Mouse (Mus musculus) cortical plate, adult 2 months (tissue): ENCODE measurements around the gene Cep63.

Experiments
- CTCF ChIP-seq: fragments of 200-500 bp; IDR thresholded peaks from 2 replicates; pipeline ENCODE4 v1.5.1; 2011; ENCODE audit warnings: mild to moderate bottlenecking, control low read depth, low read length; ENCODE audit not compliant: insufficient read depth; ENCODE audit errors: extremely low read depth
- POLR2A ChIP-seq: fragments of 200-500 bp; IDR thresholded peaks from 2 replicates; pipeline ENCODE4 v1.6.1; 2011; ENCODE audit warnings: mild to moderate bottlenecking, low read length, control low read depth; ENCODE audit not compliant: insufficient read depth; ENCODE audit errors: extremely low read depth

DNA sequence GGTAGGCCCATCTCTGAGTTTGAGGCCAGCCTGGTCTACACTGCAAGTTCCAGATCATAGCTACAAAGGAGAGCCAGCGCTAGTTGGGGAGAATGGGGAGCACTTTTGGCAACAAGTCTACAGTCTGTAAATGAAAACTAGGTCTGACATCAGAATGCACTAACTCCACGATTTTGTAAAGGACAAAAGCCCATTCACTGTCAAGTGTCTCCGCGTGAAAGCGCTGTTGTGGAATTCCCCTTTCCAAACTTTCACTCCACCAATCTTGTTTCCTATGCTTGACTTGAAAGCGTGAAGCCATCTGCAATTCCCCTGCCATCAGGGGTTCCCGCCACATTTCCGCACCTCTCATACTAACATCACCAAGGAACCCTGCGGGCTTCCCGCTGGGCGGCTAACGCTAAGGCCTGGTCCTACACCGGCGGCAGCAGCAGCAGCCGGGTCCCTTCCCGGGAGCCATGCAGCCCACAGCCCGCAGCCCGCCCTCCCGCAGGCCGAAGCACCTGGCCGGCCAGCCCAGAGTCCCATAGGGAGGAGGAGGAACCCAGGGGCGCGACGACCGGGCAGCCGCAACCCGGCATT is 842 bp downstream of the Cep63 start:
- TF ChIP-seq POLR2A, result no peak
- no peak for TF ChIP-seq CTCF
